Mouse (Mus musculus) liver, postnatal 0 days (tissue): ENCODE data around the gene 1810010H24Rik.
A peak's percentile ranks its signal among the peaks of the same experiment; 100 is the strongest.

Source experiments
- CTCF ChIP-seq: sonication (generic); IDR thresholded peaks from 2 replicates; pipeline ENCODE4 v1.5.1; 2016; ENCODE audit warnings: antibody characterized with exemption, low read depth
- EP300 ChIP-seq: IDR thresholded peaks from 2 replicates; pipeline ENCODE4 v1.6.1; 2016; ENCODE audit warnings: antibody characterized with exemption, low read depth, mild to moderate bottlenecking

- no peak for TF ChIP-seq CTCF
- peak; percentile 18; the same call in 1 of the 2 replicates for TF ChIP-seq EP300
Observed at GRCm38 (mm10) chr11:106976194-106976593, 49.3 kb upstream of the 1810010H24Rik start.
